Mouse (Mus musculus): ENCODE results near the gene Gm10024.
"Not testable (repeated sequence)": the region's sequence is repeated elsewhere in the genome, so short reads cannot be mapped to it uniquely, and the experiment has no call there.

The Gm10024 gene

DNA sequence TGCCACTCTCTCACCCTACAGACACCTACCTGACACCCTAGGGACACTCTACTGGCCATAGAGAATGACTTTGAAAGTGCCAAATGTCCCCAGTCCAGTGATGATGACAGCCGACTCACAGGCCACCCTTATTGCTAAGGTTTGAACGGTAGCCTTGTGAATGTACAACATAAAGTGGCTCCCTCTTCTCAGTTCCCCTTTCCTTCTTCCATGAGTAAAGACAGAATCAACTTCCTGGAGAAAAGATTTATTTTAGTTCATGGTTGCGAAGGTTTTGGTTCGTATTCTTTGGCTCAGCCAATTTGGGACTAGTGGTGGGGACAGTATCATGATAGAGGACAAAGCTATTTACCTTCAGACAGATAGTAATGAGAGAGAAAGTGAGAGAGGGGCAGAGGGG lies 27.7 kb downstream of the Gm10024 start:
- no peak for DNase-seq

DNA sequence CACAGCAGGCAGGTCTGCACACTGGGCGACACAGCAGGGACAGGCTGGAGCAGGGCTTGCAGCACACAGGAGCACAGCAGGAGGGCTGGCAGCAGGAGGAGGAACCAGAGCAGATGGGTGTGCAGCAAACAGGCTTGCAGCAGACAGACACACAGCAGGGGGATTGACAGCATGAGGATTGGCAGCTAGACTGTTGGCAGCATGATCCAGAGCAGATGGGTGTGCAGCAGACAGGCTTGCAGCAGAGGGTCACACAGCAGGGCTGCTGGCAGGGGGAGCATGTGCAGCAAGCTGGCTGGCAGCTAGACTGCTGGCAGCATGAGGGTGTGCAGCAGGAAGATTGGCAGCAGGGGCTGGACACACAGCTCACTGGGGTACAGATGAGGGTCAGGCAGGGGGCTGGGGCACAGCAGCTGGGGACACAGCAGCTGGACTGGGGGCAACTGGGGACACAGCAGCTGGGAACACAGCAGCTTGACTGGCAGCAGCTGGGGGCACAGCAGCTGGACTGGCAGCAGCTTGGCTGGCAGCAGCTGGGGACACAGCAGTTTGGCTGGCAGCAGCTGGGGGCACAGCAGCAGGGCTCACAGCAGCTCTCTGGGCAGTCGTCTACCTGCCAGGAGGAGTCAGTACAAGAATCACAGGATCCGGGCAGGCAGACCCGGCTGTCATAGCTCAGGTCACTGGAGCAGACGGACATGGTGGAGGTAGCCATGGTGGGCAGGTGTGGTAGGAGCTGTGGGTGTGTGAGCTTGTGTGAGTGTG lies 30.8 kb downstream of the Gm10024 start, which contains the start of gene Gm18596:
TSS of gene Gm18596 (minus strand) at position 715 of the 765 bp plus-strand sequence.
- not testable (repeated sequence) for DNase-seq

DNA sequence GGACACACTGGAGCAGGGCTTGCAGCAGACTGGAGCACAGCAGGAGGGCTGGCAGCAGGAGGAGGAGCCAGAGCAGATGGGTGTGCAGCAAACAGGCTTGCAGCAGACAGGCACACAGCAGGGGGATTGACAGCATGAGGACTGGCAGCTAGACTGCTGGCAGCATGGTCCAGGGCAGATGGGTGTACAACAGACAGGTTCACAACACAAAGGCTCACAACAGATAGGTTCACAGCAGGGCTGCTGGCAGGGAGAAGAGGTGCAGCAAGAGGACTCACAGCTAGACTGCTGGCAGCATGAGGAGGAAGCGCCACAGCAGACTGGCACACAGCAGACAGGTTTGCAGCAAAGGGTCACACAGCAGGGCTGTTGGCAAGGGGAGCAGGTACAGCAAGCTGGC lies 39.4 kb downstream of the Gm10024 start:
- DNase-seq = not testable (repeated sequence)

DNA sequence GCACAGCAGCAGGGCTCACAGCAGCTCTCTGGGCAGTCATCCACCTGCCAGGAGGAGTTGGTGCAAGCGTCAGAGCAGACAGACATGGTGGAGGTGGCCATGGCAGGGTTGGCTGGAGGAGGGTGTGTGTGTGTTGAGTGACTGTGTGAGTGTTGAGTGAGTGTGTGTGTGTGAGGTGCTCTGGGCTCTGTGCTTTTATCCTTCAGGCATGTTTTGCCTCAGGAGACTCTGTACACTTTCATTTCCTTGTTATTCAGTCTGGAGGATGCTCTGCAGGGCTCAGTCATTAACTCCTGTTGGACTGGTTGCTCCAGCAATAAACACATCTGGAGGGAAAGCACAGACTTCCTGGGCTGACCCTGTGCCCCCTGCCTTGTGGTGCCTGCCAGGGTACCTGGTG lies 40.0 kb downstream of the Gm10024 start, which contains the start of gene Gm9736:
TSS of gene Gm9736 (minus strand) at position 101 of the 400 bp plus-strand sequence.
- not testable (repeated sequence) for DNase-seq

DNA sequence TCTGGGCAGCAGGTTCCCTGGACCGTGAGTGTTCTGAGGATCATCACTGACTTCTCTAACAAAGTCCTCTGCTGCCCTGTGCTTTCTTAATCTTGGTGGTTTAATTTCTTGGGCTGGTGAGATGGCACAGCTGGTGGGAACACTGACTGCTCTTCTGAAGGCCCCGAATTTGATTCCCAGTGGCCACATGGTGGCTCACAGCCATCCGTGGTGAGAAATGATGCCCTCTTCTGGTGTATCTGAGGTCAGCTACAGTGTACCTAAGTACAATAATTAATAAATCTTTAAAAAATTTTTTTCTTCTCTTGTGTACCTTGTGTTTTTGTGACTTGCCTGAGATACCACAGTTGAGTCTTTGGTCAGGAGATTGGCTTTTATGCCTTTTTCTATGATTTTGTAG lies 41.1 kb downstream of the Gm10024 start:
- not testable (repeated sequence) for DNase-seq

DNA sequence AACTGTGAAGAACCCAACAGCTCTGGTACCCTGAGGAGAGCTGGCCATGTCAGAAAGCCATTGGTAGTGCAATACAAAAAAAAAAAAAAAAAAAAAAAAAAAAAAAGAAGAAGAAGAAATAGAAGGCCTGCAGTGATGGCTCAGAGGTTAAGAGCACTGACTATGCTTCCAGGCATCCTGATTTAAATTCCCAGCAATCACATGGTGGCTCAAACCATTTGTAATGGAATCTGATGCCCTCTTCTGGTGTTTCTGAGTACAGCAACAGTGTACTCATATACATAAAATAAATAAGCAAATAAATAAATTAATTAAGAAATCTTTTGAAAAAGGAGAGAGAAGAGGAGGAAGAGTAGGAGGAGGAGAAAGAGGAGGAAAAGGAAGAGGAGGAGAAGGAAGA lies 42.2 kb downstream of the Gm10024 start:
- DNase-seq = no peak

DNA sequence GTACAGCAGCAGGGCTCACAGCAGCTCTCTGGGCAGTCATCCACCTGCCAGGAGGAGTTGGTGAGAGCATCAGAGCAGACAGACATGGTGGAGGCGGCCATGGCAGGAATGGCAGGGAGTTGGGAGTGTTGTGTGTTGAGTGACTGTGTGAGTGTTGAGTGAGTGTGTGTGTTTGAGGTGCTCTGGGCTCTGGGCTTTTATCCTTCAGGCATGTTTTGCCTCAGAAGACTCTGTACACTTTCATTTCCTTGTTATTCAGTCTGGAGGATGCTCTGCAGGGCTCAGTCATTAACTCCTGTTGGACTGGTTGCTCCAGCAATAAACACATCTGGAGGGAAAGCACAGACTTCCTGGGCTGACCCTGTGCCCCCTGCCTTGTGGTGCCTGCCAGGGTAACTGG lies 48.3 kb downstream of the Gm10024 start, which contains the start of gene Gm3233:
TSS of gene Gm3233 (minus strand) at position 101 of the 400 bp plus-strand sequence.
- DNase-seq = not testable (repeated sequence)

Measured in kidney, adult 8-10 months (tissue).